Mouse (Mus musculus): ENCODE data around the gene Bcl2. TPM values are rescaled to one million over a fixed set of nuclear protein-coding genes. Genes with fewer than 3 reads are reported as not detected.

Bcl2 gene
- total RNA-seq, 2 experiments from 2014 or later: 1.4 to 2.2 TPM

DNA sequence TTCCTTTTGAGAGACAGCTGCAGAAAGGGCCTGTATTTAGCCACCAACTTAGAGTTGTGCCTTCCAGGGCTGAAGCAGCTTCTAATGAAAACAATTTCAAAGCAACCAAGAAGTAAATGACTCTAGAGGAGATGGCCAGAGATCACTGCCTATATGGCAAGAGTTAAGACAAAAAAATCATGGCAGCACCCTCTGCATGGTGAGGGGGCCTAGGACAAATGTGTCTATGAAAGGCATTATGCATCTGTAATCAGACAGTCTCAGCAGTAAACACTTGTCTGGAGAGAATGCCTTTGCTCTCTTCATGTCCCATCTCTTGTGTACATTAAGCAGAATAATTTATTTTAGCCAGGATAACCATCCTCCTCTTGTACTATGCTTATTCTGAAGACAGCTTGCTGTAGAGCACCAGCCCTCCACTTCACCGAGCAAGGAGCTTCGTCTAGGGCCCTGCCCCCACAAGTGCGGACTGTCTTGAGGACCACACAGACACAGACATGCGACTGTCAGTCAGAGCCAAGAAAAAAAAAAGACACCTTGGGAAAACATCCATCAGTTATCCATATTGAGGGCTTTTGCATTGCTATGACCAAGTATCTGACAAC is 126.1 kb downstream of the Bcl2 start:
- DNase-seq (ENCODE audit: low spot score): no peak

DNA sequence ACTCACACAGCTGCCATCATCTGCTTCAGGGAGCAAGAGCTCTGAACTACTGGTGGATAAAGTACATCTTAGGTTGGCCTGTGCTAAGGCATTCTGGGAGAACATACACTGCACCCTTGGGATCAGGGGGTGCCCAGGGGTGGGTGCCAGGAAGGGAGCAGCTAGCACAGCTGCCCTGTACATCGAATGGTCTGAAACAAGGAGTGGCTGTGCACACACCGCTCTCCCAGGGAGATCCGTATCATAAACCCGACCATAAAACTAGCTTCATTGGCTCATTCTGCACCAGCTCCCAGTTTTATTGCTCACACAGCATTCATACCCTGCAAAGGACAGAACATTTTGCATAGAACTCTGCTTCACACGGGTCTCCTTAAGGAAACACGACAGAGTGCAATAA is 127.3 kb downstream of the Bcl2 start:
- DNase-seq (ENCODE audit: low spot score): no peak

GRCm38 (mm10) chr1:106585349-106585748 is 128.7 kb downstream of the Bcl2 start:
- DNase-seq (ENCODE audit: low spot score): no peak

DNA sequence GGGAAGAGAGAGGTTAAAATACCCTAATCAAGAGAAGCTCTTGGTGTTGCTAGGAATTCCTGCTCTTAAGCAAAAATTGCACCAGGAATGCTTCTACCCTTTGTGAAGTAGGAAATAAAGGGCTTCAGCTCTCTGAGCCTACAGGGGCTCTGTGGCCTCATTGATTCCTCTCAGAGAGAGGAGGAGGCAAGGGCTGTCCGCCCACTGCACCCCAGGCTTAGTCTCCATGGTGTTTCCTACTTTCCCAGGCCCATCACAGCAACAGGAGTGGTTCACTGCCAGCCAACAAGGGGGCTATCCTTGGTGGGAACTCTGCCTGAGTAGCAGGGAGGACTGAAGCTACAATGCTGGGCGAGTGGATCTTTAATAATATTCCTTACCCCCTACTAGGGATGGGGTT is 129.2 kb downstream of the Bcl2 start:
- no peak for DNase-seq (ENCODE audit: low spot score)

DNA sequence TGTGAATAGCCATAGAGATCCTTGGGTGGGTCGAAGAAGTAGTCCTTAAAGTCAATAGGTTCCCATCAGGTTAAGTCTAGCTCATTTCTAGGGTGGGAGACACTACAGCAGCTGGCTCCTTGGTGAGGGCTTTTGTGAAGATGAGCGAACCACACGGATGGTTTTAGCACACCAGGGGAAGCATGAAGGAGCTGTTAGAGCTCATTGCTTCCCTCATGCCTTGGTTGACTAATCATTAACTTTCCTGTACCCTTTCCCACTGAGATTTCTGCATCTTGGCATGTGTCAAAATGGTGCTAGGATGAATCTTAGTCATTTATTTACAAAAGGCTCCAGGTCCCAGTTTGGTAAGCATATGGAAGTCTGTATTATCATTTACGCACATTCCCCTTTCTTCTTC is 129.8 kb downstream of the Bcl2 start:
- DNase-seq (ENCODE audit: low spot score): no peak

DNA sequence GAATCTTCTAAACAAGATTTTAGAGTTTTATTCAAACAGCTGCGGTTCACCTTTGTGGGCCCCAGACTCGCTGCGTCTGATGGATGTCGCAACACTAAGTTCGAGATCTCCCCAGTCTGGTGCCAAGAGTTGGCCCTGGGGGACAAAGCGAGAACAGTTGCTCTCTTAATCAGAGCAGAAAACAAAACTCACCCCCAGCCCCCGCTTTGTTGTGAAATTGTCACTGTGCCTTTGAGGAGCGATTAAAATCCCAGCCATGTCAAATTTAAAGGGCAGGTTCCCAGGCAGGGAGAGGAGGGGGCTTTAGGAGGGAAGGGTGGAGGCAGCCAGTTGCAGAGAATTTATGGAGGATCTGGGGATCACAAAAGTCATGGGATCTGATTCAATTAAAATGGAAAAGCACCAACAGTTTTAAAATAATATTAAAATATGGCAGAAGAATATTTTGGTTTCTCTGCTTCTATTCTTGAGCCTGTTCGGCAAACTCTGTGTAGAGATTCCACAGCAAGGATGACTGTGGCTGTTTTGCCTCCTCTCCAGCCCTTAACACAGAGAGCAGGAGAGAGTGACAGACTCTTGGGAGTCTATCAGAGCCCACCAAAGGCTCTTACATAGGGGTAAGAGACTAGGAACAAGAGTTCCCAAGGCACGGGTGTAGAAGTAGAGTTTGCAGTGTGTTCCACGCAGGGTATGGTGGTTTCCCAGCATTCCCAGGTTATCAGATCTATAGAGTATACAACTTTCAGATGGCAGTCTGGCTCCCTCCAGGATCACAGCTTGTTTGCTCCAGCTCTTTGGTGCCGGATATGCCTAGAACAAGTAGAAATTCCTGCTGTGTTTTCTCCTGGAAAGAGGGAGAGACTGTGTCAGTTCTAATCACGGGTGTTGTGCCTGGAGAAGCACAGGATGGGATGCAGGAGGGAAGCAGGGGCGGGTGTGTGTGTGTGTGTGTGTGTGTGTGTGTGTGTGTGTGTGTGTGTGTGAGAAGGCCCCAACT is 130.5 kb downstream of the Bcl2 start:
- DNase-seq (ENCODE audit: low spot score): peak; percentile 75

DNA sequence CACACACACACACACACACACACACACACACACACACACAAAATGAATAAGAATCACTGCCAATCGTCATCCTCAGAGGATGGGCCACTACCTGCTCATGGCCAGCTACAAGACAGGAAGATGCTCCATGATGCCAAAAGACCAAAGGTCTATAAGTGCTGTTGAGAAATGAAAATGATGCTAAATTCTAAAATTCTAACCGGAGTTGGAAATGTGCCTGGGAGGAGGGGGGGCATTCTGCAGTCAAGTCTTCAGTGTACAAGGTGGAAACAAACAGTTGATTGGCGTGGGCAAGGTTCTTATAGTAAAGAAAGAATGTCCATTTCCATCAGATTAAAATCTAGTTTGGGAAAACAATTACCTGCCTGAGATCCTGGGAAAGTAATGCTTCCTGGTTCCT is 131.3 kb downstream of the Bcl2 start:
- no peak for DNase-seq (ENCODE audit: low spot score)

GRCm38 (mm10) chr1:106581812-106582211 is 132.3 kb downstream of the Bcl2 start:
- DNase-seq (ENCODE audit: low spot score): no peak

- no peak for DNase-seq (ENCODE audit: low spot score)
Measured at GRCm38 (mm10) chr1:106579768-106580167, 134.3 kb downstream of the Bcl2 start.

DNA sequence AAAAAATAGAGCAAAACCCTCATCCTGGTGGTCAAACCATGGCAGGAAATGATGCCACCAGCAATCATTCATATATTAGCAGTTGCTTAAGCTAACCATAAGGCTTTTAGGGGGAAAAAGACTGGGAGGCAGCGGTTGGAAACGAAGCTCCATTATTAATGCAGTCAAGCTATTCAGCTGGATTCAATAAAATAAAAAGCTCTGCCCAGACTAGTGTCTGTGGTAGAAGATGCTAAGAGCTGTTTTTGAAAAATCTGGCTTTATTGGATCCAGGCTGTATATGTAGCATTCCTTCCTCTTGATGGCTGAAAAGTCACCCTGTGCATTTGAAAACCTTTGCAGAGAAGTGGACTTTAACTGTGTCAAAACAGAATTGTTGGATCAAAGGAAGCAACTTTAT is 141.6 kb downstream of the Bcl2 start:
- DNase-seq (ENCODE audit: low spot score): no peak

DNA sequence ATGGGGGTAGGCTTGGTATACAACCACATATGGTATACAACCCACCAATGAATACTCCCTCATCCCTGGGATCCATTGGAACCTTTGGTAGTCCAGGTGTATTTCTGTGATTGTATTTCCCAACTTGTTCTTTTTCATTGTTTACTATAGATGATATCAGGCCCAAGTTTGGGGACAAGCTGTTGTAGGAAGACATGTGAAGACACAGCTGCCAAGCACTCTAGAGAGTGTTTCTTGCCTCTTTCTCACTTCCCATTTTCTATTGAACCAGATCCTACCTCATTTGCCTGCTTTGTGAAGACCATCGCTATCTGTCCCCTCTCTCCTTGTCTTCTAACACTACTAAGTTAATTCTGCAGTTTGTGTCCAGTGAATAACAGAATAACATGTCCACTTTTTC is 143.2 kb downstream of the Bcl2 start:
- no peak for DNase-seq (ENCODE audit: low spot score)

DNA sequence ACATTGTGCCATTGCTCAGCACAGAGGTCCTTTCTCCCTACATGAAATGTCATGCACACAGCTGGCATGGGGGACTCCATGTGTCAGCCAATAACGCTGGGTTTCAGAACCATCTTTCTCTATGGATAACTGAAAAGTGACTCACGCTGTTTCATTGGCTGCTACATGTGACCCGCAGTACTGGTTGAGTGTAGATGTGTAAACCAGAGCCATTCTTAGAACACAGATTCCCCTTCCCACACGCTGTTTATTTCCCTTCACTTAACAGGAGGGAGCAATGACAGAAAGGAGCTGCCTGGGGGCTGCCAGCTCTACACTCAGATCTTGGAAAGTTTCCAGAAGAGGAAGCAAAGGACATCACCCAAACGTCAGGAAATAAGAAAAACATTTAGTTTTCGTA is 143.7 kb downstream of the Bcl2 start:
- no peak for DNase-seq (ENCODE audit: low spot score)

DNA sequence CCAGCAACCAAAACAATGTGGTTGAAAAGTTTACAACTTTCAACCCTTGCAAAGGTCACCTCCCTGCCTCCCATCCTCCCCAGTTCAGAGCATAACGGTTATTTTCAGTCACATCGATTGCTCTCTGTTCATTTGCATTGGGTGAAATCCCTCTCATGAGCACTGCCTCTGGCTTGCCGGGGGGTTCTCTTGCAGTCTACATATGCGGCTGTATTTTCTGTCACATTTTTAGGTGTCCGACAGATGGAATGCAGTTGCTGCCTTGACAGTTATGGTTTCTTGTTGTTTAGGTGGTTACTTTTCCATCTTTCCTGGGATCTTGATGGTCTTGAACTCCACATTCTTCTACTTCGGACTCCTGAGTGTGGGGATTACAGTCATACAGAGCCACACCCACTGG is 144.4 kb downstream of the Bcl2 start:
- DNase-seq (ENCODE audit: low spot score): no peak

DNA sequence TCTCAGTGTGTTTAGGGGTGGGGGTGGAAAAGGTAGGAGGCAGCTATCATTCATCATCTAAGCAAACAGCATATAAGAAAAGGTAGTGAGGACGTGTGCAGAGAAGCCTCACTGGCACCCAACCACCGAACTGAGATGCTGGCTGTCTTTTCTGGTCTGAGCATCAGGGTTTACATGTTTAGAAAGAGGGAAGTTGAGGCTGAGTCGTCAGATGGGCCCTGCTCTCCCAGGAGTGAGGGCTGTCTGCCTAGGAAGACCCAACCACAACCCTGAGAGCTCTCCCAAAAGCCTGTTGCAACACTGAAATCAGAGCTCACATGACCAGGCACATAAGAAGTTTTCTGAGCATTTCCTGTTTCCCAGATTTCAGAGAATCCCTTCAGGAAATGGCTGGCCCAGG is 145.2 kb downstream of the Bcl2 start:
- no peak for DNase-seq (ENCODE audit: low spot score)

GRCm38 (mm10) chr1:106567506-106567905 is 146.6 kb downstream of the Bcl2 start:
- DNase-seq (ENCODE audit: low spot score): no peak

DNA sequence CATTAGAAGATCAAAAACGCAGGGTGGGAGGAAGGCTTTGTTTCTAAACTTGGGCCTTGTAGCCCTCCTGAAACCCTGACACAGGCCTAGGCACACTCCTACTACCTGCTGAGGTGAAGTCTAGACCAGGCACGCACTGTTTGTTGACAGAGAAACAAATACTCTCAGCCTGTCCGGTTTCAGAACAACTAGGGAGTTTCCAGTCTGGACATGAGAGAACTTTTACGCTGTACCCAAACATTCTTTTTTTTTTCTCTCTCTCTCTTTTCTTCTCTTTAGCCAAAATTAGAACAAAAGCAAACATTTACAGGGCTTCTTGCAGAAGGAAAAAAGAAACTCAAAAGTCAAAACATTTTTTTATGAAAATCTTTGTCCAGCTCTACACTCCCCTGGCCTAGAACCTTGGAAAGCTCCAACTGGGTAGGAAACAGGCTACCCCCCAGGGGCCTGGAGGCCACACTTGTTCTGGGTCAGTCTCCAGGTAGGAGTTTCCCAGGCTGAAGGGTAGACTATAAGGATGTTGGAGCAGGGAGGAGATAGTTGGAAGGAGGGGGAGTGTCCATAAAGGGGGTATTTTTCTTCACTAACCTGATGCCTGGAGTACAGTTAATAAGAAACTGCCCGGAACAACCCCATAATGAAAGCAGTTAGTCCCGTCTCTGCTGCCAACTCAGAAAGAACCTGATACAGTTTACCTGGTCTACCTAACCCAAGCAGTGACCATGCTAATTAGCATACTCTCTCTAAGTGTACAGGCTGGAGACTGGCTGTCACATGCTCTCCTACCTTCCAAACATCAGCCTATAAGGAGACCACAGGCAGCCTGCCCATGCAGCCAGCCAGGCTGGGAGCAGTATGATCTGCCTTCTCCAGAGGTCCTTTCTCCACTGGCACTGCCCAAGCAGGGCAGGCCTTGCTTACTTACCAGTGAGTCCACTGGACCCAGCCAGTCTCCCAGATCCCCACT is 147.7 kb downstream of the Bcl2 start:
- DNase-seq (ENCODE audit: low spot score): no peak

DNA sequence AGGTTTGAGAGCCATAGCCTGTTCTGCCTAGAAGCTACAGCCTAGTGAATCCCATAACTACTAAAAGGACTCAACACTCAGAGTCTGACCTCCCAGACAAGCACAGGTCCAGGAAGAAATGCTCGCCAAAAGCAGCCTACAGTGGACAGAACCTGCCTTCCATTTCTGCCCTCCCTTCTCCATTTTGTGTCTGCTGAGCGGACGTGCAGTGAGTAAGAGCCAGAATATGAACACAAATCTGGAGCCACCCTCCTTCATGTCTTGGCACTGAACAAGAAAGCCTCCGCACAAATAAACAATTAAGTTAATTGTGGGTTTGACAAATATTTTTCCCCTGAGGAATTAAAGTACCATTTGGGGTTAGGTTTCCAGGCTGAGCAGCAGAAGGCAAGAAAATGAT is 148.8 kb downstream of the Bcl2 start:
- DNase-seq (ENCODE audit: low spot score): no peak

GRCm38 (mm10) chr1:106564436-106564835 is 149.6 kb downstream of the Bcl2 start:
- no peak for DNase-seq (ENCODE audit: low spot score)

- DNase-seq (ENCODE audit: low spot score): no peak
Measured at GRCm38 (mm10) chr1:106562751-106563150, 151.3 kb downstream of the Bcl2 start.

DNA sequence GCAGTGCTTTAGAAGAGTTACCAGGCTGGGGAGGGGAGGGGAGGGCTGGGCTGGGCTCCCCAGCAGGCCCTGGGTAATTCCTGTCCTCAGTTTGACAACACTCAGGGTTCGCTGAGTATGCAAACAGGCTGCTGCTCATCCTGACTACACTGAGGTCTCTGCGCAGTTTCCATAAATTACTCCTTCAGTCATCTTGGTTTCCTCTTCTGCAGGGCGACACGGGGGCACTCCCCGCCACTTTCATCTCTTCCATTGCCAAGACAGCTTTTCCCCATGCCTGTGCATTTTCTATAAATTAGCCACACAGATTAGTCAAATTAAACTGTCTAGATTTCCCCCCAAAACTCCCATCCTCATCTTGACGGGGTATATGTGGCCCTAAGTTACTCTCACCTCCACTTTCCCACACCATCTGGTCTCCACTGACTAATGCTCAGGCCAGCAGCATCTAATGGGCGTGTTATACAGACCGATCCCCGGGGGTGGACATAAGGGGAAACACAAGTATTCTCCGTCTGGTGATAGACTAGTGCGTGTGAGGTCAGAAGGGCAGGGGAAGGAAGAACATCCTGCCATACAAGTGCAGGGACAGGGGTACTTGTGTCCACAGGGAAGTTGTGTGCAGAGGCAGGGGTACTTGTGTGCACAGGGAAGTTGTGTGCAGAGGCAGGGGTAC is 152.9 kb downstream of the Bcl2 start:
- no peak for DNase-seq (ENCODE audit: low spot score)

DNA sequence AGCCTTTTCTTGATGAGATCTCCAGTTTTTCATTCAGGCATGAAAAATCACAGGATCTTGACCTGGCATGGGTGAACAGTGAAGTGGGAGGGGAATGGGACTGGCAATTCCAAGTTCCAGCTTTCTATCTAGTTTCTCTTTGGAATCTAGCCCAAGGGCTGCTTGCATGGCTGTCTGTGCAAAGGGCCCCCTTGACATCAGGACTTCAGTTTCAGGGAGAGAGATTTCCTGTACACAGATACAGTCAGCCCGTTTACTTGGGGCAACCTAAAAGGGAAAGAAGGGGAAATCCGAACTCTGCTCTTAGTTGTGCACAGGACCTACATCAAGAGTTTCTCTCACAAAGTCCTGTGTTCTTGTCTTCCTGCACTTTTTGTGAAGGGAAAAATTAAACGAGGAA is 154.0 kb downstream of the Bcl2 start:
- DNase-seq (ENCODE audit: low spot score): no peak
